Mouse (Mus musculus): ENCODE results near the gene Cdh1. TPM values are rescaled to one million over a fixed set of nuclear protein-coding genes. Genes with fewer than 3 reads are reported as not detected.
"Not testable (repeated sequence)": the region's sequence is repeated elsewhere in the genome, so short reads cannot be mapped to it uniquely, and the experiment has no call there.

The Cdh1 gene
- total RNA-seq, 2 experiments from 2014 or later = 2.2 to 2.8 TPM

DNA sequence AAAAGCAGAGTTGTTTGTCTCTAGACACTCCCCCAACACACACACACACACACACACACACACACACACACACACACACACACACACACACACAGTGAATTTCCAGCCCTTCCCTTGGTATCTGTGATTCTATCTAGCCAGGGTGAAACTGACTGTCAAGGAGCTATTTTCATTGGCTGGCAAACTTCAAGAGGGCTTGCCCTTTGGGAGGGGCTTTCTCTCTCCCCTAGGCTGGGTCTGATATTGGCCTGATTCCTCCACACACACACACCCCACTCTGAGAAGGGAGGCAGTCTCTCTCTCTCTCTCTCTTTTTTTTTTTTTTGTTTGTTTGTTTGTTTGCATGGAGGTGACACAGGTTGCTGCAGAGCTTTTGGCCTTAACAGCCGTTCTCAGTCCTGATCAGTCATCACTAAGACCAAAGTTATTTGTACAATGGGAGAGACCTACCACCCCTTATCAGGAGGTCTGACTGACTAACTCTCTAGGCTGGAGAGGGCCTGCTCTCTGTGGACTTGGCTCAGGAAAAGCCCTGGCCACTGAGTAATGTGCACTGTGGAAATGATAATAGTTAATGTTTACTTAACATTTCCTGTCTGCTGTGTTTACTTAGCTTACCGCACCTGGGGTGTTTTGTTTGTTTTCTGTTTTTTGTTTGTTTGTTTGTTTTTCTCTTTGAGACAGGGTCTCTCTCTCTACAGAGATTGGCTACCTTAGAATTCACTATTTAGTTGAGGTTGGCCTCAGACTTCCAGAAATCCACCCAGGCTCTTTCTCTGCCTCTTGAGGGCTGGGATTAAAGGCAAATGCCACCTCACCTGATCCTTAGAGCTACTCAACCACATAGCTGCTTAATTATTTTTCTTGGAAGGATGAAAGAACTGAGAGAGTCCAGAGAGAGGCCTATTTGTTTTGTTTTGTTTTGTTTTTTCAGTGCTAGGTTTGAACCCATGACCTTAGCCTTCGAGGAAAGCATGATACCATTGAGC lies 14.4 kb upstream of the Cdh1 start:
- DNase-seq (ENCODE audit: low spot score in 2 of 2) = no peak

DNA sequence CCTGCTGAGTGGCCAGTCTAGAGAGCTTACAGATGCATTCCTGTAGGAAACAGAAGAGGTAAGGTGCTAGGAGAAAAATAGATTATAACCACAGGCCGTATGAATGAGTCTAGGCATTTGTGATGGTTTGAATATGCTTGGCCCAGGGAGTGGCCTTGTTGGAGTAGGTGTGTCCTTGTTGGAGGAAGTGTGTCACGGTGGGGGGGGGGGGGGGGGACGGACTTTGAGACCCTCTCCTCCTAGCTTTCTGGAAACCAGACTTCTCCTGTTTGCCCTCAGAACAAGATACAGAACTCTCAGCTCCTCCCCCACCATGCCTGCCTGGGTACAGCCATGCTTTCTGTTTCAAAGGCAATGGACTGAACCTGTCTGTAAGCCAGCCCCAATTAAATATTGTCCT lies 10.7 kb upstream of the Cdh1 start:
- no peak for DNase-seq (ENCODE audit: low spot score in 2 of 2)

DNA sequence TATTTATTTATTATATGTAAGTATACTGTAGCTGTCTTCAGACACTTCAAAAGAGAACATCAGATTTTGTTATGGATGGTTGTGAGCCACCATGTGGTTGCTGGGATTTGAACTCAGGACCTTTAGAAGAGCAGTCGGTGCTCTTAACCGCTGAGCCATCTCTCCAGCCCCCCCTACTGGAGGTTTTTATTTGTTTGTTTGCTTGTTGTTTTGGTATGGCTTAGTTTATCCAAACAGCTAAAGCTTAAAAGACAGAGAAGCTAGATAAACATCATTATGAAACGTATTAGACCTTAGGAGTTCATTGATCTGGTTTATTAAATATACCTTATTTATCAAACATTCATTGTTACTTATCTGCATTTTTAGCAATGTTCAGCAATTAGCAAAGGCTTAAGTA lies 7.5 kb upstream of the Cdh1 start:
- DNase-seq (ENCODE audit: low spot score in 2 of 2) = not testable (repeated sequence)

GRCm38 (mm10) chr8:106597067-106597466 lies 6.1 kb upstream of the Cdh1 start:
- DNase-seq (ENCODE audit: low spot score in 2 of 2) = no peak

- no peak for DNase-seq (ENCODE audit: low spot score in 2 of 2)
These were observed 3.7 kb upstream of the Cdh1 start for GRCm38 (mm10) chr8:106599265-106599979.

- DNase-seq (ENCODE audit: low spot score in 2 of 2) = no peak
These were observed 782 bp downstream of the Cdh1 start for GRCm38 (mm10) chr8:106603933-106604332.

DNA sequence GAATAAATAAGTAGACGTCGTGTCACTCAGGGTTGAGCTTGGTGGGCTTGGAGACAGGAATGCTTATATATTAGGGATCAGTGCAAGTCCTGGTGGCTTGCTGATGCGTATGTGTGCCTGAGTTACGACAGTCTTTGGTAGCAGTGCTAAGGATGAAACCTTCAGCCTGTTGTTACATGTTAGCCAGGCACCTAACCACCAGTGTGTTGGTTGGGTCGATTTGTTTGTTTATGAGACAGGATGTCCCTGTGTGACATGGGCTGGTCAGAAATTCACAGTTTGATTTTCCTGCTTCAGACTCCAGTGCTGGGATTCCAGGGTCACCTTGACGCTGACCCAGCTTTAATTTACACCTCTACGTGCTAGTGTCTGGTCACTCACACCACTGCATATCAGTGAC lies 2.5 kb downstream of the Cdh1 start:
- no peak for DNase-seq (ENCODE audit: low spot score in 2 of 2)

DNA sequence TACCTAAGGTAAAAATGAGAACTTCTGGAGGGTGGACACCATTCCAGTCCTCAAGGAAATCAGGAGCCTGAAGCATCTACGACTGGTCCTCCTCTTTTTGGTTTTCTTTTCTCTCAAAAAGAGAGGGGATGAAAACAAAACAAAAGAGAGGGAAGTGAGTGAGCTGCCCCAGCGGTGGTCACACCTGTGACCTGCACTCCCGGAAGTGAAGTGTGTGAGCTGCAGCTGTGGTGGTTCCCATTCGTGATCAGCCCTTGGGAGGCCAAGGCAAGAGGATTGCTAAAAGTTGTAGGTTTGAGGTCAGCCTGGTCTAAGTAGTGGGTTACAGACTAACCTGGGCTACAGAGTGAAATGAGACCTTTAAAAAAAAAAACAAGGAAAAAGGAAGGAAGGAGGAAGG lies 3.0 kb downstream of the Cdh1 start:
- no peak for DNase-seq (ENCODE audit: low spot score in 2 of 2)

DNA sequence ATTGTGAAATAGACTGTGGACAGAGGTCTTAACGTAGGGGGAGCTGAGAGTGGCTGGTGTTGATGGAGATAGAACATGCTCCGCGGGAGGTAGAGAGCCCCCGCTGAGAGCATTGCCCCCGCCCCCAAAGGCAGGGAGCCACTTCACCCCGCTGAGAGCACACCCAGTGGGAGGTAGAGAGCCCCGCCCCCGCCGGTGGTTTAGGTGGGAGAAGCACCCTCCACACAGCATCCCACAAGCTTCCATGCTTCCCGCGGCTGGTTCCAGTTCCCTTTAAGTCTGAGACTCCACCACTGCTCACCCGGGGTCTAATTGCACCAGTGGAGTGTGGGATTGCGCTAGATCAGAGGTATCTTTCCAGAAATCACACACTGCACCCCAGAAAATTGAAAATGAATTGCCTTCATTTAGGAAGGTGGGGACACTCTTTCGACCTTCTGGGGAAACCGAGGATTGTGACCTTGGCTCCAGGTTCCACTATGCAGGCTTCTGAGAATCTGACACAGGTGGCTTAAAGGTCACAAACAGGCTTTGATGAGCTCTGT lies 3.5 kb downstream of the Cdh1 start:
- DNase-seq (ENCODE audit: low spot score in 2 of 2) = no peak

DNA sequence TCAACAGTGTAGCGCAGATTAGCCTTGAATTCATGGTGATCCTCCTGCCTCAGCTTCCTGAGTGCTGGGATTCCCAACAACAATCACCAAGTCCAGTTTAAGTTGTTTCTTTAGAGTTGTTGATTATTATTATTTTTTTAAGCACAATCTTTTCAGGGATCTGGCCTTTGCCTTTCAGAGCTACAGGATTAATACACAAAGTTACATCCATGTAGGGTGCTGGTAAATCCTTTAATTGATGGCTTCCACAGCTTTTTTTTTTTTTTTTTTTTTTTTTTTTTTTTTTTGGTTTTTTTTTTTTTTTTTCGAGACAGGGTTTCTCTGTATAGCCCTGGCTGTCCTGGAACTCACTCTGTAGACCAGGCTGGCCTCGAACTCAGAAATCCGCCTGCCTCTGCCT lies 4.6 kb downstream of the Cdh1 start:
- DNase-seq (ENCODE audit: low spot score in 2 of 2) = not testable (repeated sequence)

DNA sequence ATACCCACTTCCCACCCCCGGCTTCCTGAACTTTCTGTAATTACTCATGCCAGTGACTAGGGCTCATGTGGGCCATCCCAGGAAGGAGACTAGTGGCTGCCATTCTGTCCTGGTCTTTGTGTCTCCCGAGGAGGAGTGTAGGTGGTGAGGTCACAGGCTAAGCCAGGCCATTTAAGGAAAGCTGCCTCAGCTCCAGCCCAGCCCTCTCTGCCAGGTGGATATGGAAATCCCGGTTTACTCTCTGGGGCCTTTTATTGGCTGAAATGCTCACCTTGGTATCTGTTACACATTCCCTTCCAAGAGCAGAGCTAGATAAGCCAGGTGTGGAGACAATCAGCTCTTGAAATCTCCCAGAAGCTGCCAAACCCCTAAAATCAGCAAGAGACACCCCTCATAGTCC lies 5.3 kb downstream of the Cdh1 start:
- no peak for DNase-seq (ENCODE audit: low spot score in 2 of 2)

DNA sequence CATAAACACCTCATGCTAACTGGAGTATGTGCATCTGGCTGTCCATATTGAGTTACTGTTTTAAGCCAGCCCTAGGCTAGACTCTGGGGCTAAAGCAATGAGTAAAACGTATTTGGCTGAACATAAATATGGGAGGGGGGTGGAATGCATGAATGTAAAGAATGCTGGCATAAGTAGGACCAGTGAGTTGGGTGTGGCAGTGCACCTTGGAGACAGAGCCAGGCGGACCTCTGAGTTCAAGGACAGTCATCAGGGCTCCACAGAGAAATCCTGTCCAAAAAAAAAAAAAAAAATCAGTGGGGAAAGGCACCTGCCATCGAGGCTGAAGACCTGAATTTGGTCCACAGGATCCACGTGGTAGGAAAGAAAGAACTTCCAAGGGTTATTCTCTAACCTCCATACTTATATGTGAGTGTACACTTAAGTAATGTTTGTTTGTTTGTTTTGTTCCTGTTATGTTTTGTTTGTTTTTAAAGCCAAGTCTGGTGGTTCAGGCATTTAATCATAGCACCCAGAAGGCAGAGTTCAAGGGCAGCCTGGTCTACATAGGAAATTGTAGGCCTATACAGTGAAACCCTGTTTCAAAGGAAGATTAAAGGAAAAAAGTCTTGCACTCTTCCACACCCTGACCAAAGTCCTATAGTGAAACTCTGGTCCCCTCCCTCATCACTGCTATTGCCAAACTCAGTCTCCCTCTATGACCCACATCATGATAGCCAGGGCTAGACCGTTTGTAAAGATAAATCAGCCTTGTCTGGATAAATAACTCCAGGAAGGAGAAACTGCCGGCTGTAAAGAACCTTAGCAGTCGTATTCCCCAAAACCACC lies 6.1 kb downstream of the Cdh1 start:
- no peak for DNase-seq (ENCODE audit: low spot score in 2 of 2)

DNA sequence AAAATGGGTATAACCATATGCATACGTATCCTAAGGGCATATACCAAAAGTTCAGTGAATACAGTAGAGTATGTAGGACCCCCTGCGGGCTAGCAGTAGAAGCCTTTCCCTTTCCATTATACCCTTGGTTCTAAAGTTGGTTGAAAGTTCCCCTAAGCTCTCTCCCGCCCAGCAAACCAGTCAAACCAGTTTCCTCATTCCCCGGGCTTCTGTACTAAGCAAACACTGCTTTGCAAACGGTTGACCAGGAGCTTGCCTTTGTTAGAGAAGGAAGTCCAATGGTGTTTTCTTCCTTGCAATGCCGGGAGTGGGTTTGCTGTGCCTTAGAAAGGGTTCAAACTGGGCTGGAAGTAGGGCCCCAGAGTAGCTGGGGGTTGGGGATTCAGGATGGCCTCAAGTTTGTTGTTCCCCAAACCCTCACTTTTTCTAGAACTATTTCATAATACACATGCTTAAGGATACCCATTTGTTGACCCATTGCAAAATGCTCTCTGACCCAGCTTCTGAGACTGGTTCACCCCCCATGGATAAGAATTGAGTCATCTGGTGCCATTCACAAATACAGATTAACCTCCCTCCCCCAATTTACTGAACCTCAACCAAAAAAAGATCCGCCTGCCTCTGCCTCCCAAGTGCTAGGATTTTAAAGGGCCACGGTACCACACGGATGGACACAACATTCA lies 7.9 kb downstream of the Cdh1 start:
- DNase-seq (ENCODE audit: low spot score in 2 of 2) = no peak

GRCm38 (mm10) chr8:106612047-106612446 lies 8.9 kb downstream of the Cdh1 start:
- DNase-seq (ENCODE audit: low spot score in 2 of 2) = no peak

DNA sequence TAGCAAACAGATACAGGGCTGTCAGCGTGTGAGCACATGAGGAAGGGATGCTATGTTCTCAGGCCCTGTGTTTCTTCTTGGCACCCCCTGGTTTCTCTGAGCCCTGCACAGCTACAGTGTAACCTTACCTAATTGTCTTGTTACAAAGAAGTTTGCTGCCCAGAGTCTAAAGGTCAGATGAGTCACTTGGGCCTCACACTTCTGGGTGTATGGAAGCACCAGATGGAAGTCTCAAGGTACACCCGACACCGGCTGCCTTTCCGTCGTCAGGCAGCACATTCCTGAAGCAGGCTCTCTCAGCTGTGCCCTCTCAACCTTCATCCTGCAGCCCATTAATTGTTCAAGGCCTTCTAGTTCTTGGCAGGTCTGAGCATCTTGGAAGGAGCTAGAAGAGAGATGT lies 11.6 kb downstream of the Cdh1 start:
- no peak for DNase-seq (ENCODE audit: low spot score in 2 of 2)

DNA sequence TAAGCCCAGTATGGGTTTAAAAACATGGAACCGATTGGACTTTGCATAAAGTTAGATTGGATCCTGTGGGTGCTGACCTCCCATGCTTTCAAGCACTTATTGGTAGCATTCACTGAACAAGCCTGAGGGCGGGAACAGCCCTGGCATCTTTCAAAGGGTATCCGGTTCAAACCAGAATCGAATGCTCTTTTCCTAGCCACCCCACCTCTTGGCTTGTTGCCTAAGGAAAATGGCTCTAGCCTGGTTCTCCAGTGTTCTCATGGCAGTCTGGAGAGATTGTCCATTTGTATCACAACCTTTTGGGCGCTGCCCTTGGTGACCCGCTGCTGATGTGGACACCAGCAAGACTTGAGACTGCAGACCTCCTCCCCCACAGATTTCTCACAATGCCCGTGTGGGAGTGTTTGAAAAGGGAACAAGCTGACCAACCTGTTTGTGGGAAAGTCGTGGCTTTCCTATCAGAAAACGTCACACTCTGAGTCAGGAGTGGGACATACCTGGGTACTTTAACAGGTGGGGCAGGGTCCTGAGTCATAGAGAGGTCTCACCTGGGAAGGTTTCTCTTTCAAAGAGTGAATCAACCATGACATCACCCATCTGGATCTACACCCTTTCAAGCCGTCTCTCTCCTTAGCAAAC lies 12.6 kb downstream of the Cdh1 start:
- DNase-seq (ENCODE audit: low spot score in 2 of 2) = no peak

DNA sequence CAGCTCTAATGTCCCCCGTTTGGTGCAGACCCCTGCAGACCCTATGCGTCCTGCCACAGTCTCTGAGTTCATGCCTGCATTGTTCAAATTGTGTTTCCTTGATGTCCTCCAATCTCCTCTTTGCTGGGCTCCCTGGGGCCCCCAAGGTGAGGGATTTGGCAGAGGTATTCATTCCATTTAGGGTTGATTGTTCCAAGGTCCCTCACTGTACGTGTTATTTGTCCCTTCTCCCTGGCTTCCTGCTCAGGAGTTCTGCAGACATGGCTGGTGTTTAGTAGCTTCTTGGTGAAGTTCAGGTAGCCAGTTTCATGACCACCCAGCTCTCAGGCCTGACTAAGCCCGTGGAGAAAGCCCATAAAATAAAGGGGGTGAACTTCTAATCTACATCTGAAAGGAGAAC lies 13.5 kb downstream of the Cdh1 start:
- DNase-seq (ENCODE audit: low spot score in 2 of 2) = no peak

- DNase-seq (ENCODE audit: low spot score in 2 of 2) = no peak
These were observed 14.0 kb downstream of the Cdh1 start for GRCm38 (mm10) chr8:106617196-106617595.

DNA sequence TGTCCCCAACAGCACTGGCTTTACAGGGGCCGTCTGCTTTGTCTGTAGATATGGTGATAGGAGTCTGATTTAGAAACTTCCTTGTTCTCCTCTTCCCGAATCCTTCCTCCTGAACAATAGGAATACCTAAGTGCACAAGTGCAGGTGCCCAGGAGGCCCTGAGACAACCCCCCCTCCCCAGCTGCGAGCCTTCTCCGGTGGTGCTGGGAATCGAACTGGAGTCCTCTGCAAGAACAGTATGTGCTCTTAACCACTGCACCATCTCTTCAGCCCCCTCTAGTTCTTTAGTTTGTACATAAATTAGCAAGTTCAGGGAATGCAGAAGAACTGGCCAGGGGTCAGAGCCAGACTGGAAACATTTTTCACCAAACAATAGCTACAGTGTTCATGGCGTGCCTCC lies 14.7 kb downstream of the Cdh1 start:
- no peak for DNase-seq (ENCODE audit: low spot score in 2 of 2)

DNA sequence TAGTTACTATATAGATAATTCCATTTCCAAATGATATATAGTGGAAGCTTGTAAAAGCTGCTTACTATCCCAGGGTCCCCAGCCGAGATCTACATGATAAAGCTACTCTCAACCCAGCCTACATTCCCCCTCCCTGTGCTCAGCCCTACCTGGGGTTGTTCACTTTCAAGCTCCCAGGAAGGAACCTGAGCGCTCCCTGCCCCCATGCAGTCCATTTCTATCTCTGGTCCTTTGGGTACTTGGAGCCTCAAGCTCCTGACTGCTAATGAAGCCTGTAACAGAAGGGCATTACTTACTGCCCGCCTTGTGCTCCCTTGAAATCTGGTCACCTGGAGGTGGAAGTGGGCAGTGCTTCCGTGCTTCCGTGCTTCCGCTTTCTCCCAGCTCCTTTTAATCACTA lies 15.2 kb downstream of the Cdh1 start:
- DNase-seq (ENCODE audit: low spot score in 2 of 2) = no peak

Measured in left cerebral cortex, adult 18-20 months (tissue).